Mouse (Mus musculus): ENCODE measurements around the gene Ssh2.

DNA sequence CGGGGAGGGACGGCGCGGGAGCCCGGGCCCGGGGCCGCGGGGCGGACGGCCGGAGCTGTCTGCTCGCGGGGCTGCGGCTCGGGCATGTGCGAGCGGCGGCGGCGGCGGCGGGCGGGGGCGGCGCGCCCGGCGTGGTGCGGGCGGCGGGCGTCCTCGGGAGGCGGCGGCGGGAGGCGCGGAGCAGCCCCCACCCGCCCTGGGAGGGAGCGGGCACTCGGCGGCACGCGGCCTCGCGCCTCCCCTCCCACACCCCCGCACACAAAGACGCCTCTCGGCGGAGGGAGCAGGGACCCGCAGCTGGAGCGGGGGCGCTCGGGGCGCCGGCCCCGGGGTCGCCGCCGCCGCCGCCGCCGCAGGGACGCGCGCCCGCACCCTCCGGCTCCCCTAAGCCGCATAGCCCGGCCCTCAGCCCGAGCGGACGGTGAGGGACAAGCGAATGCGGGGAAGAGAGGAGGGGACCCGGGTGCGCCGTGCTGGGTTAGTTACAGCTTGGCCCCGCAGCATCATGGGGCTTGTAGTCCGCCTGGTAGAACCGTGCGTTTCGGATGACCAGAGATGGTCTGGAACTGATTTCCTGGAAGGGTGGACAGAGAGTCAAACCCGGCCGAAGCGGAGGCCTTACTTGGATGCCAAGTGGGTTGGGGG lies 273.6 kb downstream of the Ssh2 start, which contains the start of gene Ankrd13b:
- TF ChIP-seq CTCF (IDR thresholded peaks at IDR 0.05; ENCODE audit: extremely low read depth, insufficient read depth, low read length): no peak
- peak; percentile 65 for TF ChIP-seq POLR2A (IDR thresholded peaks at IDR 0.05; ENCODE audit: extremely low read depth, insufficient read depth, low read length)
